Mouse (Mus musculus) myocyte (in vitro differentiated cells): ENCODE measurements at regions not wholly inside any gene's neighbourhood (a gene's known extent, or its start where the extent isn't known, plus 50 kb on each side); places are given as distances from the start of the nearest gene placed in this dataset.
A peak's percentile ranks its signal among the peaks of the same experiment; 100 is the strongest.

ENCODE experiments used
- H3K27me3 ChIP-seq: one replicate; pipeline ENCODE4 v1.6.1; 2011; ENCODE audit not compliant: control insufficient read depth, insufficient read depth, insufficient read length
- H3K36me3 ChIP-seq: one replicate; pipeline ENCODE4 v1.6.1; 2011; ENCODE audit not compliant: control insufficient read depth, insufficient read depth
- H3K4me2 ChIP-seq: one replicate; pipeline ENCODE4 v1.6.1; 2011; ENCODE audit warnings: low read depth, control low read depth
- H3K4me3 ChIP-seq: one replicate; pipeline ENCODE4 v1.5.1; 2011; ENCODE audit warnings: mild to moderate bottlenecking, control low read depth, moderate library complexity
- H3K79me2 ChIP-seq: one replicate; pipeline ENCODE4 v1.6.1; 2011; ENCODE audit not compliant: control insufficient read depth, insufficient read depth
- H3ac ChIP-seq: one replicate; pipeline ENCODE4 v1.6.1; 2011; ENCODE audit not compliant: control insufficient read depth, insufficient read length
- CEBPB ChIP-seq: IDR thresholded peaks from 2 replicates; pipeline ENCODE4 v1.6.1; 2011; ENCODE audit warnings: mild to moderate bottlenecking, moderate library complexity; ENCODE audit not compliant: poor library complexity, insufficient read depth, severe bottlenecking
- E2F4 ChIP-seq: IDR thresholded peaks from one replicate; pipeline ENCODE4 v1.6.1; 2011; ENCODE audit warnings: mild to moderate bottlenecking, control low read depth, moderate library complexity; ENCODE audit not compliant: insufficient read depth
- MAX ChIP-seq: IDR thresholded peaks from one replicate; pipeline ENCODE4 v1.6.1; 2011; ENCODE audit warnings: low read depth, mild to moderate bottlenecking, control low read depth
- MYOD1 ChIP-seq, 3 experiments: IDR thresholded peaks; one replicate each; pipeline ENCODE4 v1.6.1; 2011; ENCODE audit warnings: control low read depth in 2 of 3, low read depth in 2 of 3, mild to moderate bottlenecking in 2 of 3, moderate library complexity in 1 of 3; ENCODE audit not compliant: insufficient read length in 2 of 3, control insufficient read depth in 1 of 3
- MYOG ChIP-seq, 3 experiments: IDR thresholded peaks; one replicate each; pipeline ENCODE4 v1.6.1; 2011; ENCODE audit warnings: control low read depth in 2 of 3, low read depth in 2 of 3, mild to moderate bottlenecking in 2 of 3; ENCODE audit not compliant: insufficient read length in 2 of 3, control insufficient read depth in 1 of 3, insufficient read depth in 1 of 3
- POLR2A ChIP-seq: IDR thresholded peaks from one replicate; pipeline ENCODE4 v1.6.1; 2011; ENCODE audit warnings: low read depth, mild to moderate bottlenecking, control low read depth, moderate library complexity; ENCODE audit not compliant: insufficient read length
- POLR2AphosphoS2 ChIP-seq: IDR thresholded peaks from one replicate; pipeline ENCODE4 v1.6.1; 2011; ENCODE audit warnings: low read depth, control low read depth; ENCODE audit not compliant: insufficient read length
- REST ChIP-seq: IDR thresholded peaks from one replicate; pipeline ENCODE4 v1.6.1; 2011; ENCODE audit warnings: mild to moderate bottlenecking, control low read depth, moderate library complexity; ENCODE audit not compliant: insufficient read depth, insufficient read length
- SRF ChIP-seq: IDR thresholded peaks from one replicate; pipeline ENCODE4 v1.6.1; 2011; ENCODE audit warnings: low read depth; ENCODE audit not compliant: control insufficient read depth, insufficient read length
- TCF12 ChIP-seq: IDR thresholded peaks from one replicate; pipeline ENCODE4 v1.6.1; 2011; ENCODE audit warnings: mild to moderate bottlenecking, control low read depth; ENCODE audit not compliant: poor library complexity, insufficient read depth, severe bottlenecking
- TCF3 ChIP-seq: IDR thresholded peaks from one replicate; pipeline ENCODE4 v1.6.1; 2011; ENCODE audit warnings: low read depth, control low read depth; ENCODE audit not compliant: insufficient read length
- USF1 ChIP-seq: IDR thresholded peaks from one replicate; pipeline ENCODE4 v1.6.1; 2011; ENCODE audit warnings: low read depth, mild to moderate bottlenecking, control low read depth, moderate library complexity

DNA sequence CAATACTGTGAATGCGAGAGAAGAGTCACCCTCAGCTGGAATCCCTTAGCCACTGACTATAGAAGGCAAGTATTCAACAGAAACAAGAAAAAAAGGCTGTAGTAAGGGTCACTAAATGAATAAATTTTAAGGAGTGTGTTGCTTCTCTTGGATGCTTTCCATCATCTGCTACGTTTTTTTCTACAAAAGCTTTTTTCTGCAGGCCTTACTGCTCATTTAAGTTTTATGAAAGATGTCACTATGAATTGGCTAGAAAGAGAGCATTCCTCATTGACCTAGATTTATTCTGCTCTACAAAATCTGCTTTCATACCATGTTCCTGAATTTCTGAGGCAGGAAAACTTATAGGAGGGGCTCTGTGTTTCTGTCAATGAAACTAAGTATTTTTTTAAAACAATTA lies 59.2 kb upstream of the Sema3e start:
- TF ChIP-seq TCF12 = no peak
- no peak overlapping the region for H3K4me2 ChIP-seq
- H3K27me3 ChIP-seq = no peaks in the 10 kb centered on the region
- no peak overlapping the region for H3K4me3 ChIP-seq
- no peaks in the 10 kb centered on the region for H3K79me2 ChIP-seq
- H3K36me3 ChIP-seq = no peaks in the 10 kb centered on the region
- no peak overlapping the region for H3ac ChIP-seq

DNA sequence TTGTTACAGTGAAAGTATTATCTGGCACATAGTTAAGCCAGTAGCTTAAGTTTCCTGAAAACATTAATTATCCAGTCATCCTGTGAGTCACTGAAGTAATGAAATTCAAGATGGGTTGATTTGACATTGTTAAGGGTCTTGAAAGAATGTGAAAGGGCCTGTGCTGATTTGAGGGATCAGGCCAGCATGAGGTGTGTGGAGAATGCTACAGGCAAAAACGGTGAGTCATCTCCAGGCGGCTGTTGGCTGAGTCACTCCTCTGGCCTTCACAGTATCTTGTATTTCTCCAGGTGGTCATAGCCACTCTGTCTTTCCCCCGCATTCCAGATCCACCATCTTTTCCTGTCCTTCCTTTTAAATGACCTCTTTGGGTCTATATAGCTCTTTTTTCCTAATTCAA lies 50.4 kb upstream of the Sema3e start:
- peak; percentile 26 for TF ChIP-seq TCF3
- TF ChIP-seq E2F4 = no peak
- no peak for TF ChIP-seq POLR2AphosphoS2
- TF ChIP-seq MAX = peak; percentile 49
- TF ChIP-seq POLR2A = no peak
- TF ChIP-seq MYOG (IDR thresholded peaks at IDR 0.05; ENCODE audit: control insufficient read depth in 1 of 3, insufficient read depth in 1 of 3, insufficient read length in 2 of 3, low read depth in 2 of 3) = peak; percentile 53 to 92 (median 68)
- no peak for TF ChIP-seq SRF
- peak; percentile 52 for TF ChIP-seq TCF12
- TF ChIP-seq USF1 = no peak
- TF ChIP-seq CEBPB = no peak
- peak in 2 of 3 experiments; percentile 79 to 90 for TF ChIP-seq MYOD1 (IDR thresholded peaks at IDR 0.05; ENCODE audit: control insufficient read depth in 1 of 3, insufficient read length in 2 of 3, low read depth in 2 of 3)
- TF ChIP-seq REST = no peak
- no peak overlapping the region for H3ac ChIP-seq

More for the DNA sequence above, 50.4 kb upstream of the Sema3e start:
- H3K4me3 ChIP-seq = no peak overlapping the region
- H3K79me2 ChIP-seq = no peaks in the 10 kb centered on the region
- peak overlapping the region; percentile 34 for H3K4me2 ChIP-seq
- no peaks in the 10 kb centered on the region for H3K36me3 ChIP-seq
- no peaks in the 10 kb centered on the region for H3K27me3 ChIP-seq
